ENCODE assay signal across 10 mouse cellular contexts in genomic region chr6:55399910-55400309, GRCm38 (mm10). TPM values are rescaled to one million over a fixed set of nuclear protein-coding genes. Genes with fewer than 3 reads are reported as not detected.
DNase-seq lines count a peak whose midpoint lies in the region; ATAC-seq lines count a peak whose summit lies in the region.
"Had no signal": no experiment of that assay in that cellular context is flagged by ENCODE, and none has a peak within 500 bp of the region (broad histone marks: within the 10 kb centered on the region; RNA-seq: fewer than 3 reads in every experiment).

No protein-coding gene starts in this region.

- 33% methylated on average over 5 of the region's 5 CpGs for WGBS in forebrain, embryonic 13.5 days
- WGBS in forebrain, embryonic 10.5 days = 90% methylated on average over 5 of the region's 5 CpGs
- 33% methylated on average over 5 of the region's 5 CpGs for WGBS in neural tube, embryonic 13.5 days

- H3K4me3 ChIP-seq in forebrain, embryonic 13.5 days = no peak overlapping the region
- no peak overlapping the region for H3K4me3 ChIP-seq in forebrain, embryonic 10.5 days
- H3K4me3 ChIP-seq in neural tube, embryonic 13.5 days = no peak overlapping the region
- H3K4me3 ChIP-seq: megakaryocyte, embryonic 14.5 days had no signal

- no peaks in the 10 kb centered on the region for H3K36me3 ChIP-seq in forebrain, embryonic 13.5 days (ENCODE audit: poor library complexity, severe bottlenecking)
- no peaks in the 10 kb centered on the region for H3K36me3 ChIP-seq in forebrain, embryonic 10.5 days (replicated peaks)
- no peaks in the 10 kb centered on the region for H3K36me3 ChIP-seq in neural tube, embryonic 13.5 days

- H3K27ac ChIP-seq in forebrain, embryonic 13.5 days = peak overlapping the region; percentile 46
- H3K27ac ChIP-seq in forebrain, embryonic 10.5 days = no peak overlapping the region
- H3K27ac ChIP-seq in neural tube, embryonic 13.5 days (replicated peaks) = peak overlapping the region; percentile 61

- H3K4me2 ChIP-seq in forebrain, embryonic 13.5 days = no peak overlapping the region
- H3K4me2 ChIP-seq in neural tube, embryonic 13.5 days = no peak overlapping the region

- DNase-seq in forebrain, embryonic 10.5 days (ENCODE audit: extremely low spot score, low spot score) = no peak
- no peak for DNase-seq in neural tube, embryonic 10.5 days (ENCODE audit: extremely low spot score, low spot score)
- DNase-seq in heart, postnatal 4 days = peak; percentile 61
- peak; percentile 67 to 82 for DNase-seq in left cerebral cortex, postnatal 10 days (ENCODE audit: extremely low spot score in 1 of 2, low spot score in 2 of 2)
- DNase-seq in natural killer cell, adult 2 months (ENCODE audit: low spot score in 2 of 2) = no peak
- DNase-seq in thymus, postnatal 4 days = no peak

- intact Hi-C loops in left cerebral cortex, postnatal 10 days (cut with DNase I) = no loop called here

- no peaks in the 10 kb centered on the region for H3K27me3 ChIP-seq in forebrain, embryonic 13.5 days
- H3K27me3 ChIP-seq in forebrain, embryonic 10.5 days (ENCODE audit: poor library complexity, severe bottlenecking) = peaks cover 12% of the 10 kb centered on the region; the same call in 1 of the 2 replicates
- H3K27me3 ChIP-seq in neural tube, embryonic 13.5 days = no peaks in the 10 kb centered on the region

- H3K9ac ChIP-seq in forebrain, embryonic 13.5 days = no peak overlapping the region
- no peak overlapping the region for H3K9ac ChIP-seq in neural tube, embryonic 13.5 days

- ATAC-seq in forebrain, embryonic 13.5 days = peak; percentile 59
- ATAC-seq in neural tube, embryonic 13.5 days (ENCODE audit: low read depth) = no peak

- H3K4me1 ChIP-seq in forebrain, embryonic 13.5 days = peaks cover 62% of the 10 kb centered on the region
- H3K4me1 ChIP-seq in forebrain, embryonic 10.5 days = peaks cover 14% of the 10 kb centered on the region
- H3K4me1 ChIP-seq in neural tube, embryonic 13.5 days (replicated peaks) = peaks cover 48% of the 10 kb centered on the region
- H3K4me1 ChIP-seq: megakaryocyte, embryonic 14.5 days had no signal

- no peaks in the 10 kb centered on the region for H3K9me3 ChIP-seq in forebrain, embryonic 13.5 days (replicated peaks)
- H3K9me3 ChIP-seq in forebrain, embryonic 10.5 days = no peaks in the 10 kb centered on the region
- H3K9me3 ChIP-seq in neural tube, embryonic 13.5 days = no peaks in the 10 kb centered on the region
- H3K9me3 ChIP-seq: megakaryocyte, embryonic 14.5 days had no signal

RNA-seq across cellular contexts. Expression of gene Ghrhr, which starts 23.8 kb away (rescaled TPM):
- not detected in 2 replicates for polyA plus RNA-seq in forebrain, embryonic 13.5 days (2015; fragmentation: Nextera tagmentation; extraction: Ambion mirVana)
- polyA plus RNA-seq in forebrain, embryonic 10.5 days (2016; fragmentation: Nextera tagmentation; extraction: Ambion mirVana) = not detected in 2 replicates
- not detected in 2 replicates for polyA plus RNA-seq in neural tube, embryonic 13.5 days (2015; fragmentation: Nextera tagmentation; extraction: Ambion mirVana)
- not detected for total RNA-seq in heart, postnatal 4 days (2021)
- not detected for total RNA-seq in left cerebral cortex, postnatal 10 days (2021)
- polyA plus RNA-seq: heart, embryonic 16.5 days had no signal

RNA-seq across cellular contexts. Expression of gene Adcyap1r1, which starts 51.9 kb away (rescaled TPM):
- 18.6 and 21.6 TPM in 2 replicates for polyA plus RNA-seq in forebrain, embryonic 13.5 days (2015; fragmentation: Nextera tagmentation; extraction: Ambion mirVana)
- 3.4 and 3.9 TPM in 2 replicates for polyA plus RNA-seq in forebrain, embryonic 10.5 days (2016; fragmentation: Nextera tagmentation; extraction: Ambion mirVana)
- polyA plus RNA-seq in neural tube, embryonic 13.5 days (2015; fragmentation: Nextera tagmentation; extraction: Ambion mirVana) = 40.5 and 43.9 TPM in 2 replicates
- 10 to 100 TPM in 1 of 2 experiments, 1 to 10 TPM in 1; 8.6 to 11.9 TPM for total RNA-seq in heart, postnatal 4 days (2021)
- total RNA-seq in left cerebral cortex, postnatal 10 days (2021) = 100 to 1,000 TPM; 137 to 142 TPM

Comparison
In these comparisons a context has a peak if more than half of its experiments do, and no peak if none do; other contexts are left out.
1. DNase-seq: peak in heart, postnatal 4 days (single experiment) and left cerebral cortex, postnatal 10 days (2 of 2); none in forebrain, embryonic 10.5 days (single experiment), neural tube, embryonic 10.5 days (single experiment), natural killer cell, adult 2 months (0 of 2) and thymus, postnatal 4 days (single experiment).